Mouse (Mus musculus) C2C12 (cell line): ENCODE data around the gene Scn4a. TPM values are rescaled to one million over a fixed set of nuclear protein-coding genes. Genes with fewer than 3 reads are reported as not detected.

Experiments
- H3K27me3 ChIP-seq: one replicate; pipeline ENCODE4 v1.6.1; 2011; ENCODE audit not compliant: control insufficient read depth, insufficient read depth, insufficient read length
- H3K36me3 ChIP-seq: one replicate; pipeline ENCODE4 v1.6.1; 2011; ENCODE audit not compliant: control insufficient read depth, insufficient read depth
- H3K4me3 ChIP-seq: one replicate; pipeline ENCODE4 v1.5.1; 2011; ENCODE audit warnings: mild to moderate bottlenecking, control low read depth; ENCODE audit not compliant: poor library complexity, insufficient read depth, severe bottlenecking
- H3K79me2 ChIP-seq: one replicate; pipeline ENCODE4 v1.6.1; 2011; ENCODE audit not compliant: control insufficient read depth, insufficient read depth
- H3K79me3 ChIP-seq: one replicate; pipeline ENCODE4 v1.6.1; 2011; ENCODE audit warnings: low read depth, control low read depth
- H3ac ChIP-seq: one replicate; pipeline ENCODE3; 2011; ENCODE audit warnings: low read depth; ENCODE audit not compliant: control insufficient read depth, insufficient read length
- CEBPB ChIP-seq: IDR thresholded peaks from one replicate; pipeline ENCODE4 v1.6.1; 2011; ENCODE audit warnings: low read depth, mild to moderate bottlenecking, control low read depth, moderate library complexity
- CTCF ChIP-seq: IDR thresholded peaks from one replicate; pipeline ENCODE4 v1.5.1; 2011; ENCODE audit not compliant: control insufficient read depth, insufficient read depth, insufficient read length
- FOSL1 ChIP-seq: IDR thresholded peaks from one replicate; pipeline ENCODE4 v1.8.0; 2011; ENCODE audit warnings: mild to moderate bottlenecking, low read length; ENCODE audit not compliant: poor library complexity, insufficient read depth, severe bottlenecking
- MAX ChIP-seq: IDR thresholded peaks from one replicate; pipeline ENCODE4 v1.6.1; 2011; ENCODE audit warnings: mild to moderate bottlenecking, control low read depth
- MYOD1 ChIP-seq: IDR thresholded peaks from one replicate; pipeline ENCODE4 v1.6.1; 2011; ENCODE audit warnings: low read depth; ENCODE audit not compliant: control insufficient read depth, insufficient read length
- MYOG ChIP-seq: IDR thresholded peaks from one replicate; pipeline ENCODE4 v1.6.1; 2011; ENCODE audit not compliant: control insufficient read depth, insufficient read length; ENCODE audit errors: extremely low read depth
- USF1 ChIP-seq: IDR thresholded peaks from one replicate; pipeline ENCODE4 v1.6.1; 2011; ENCODE audit warnings: low read depth, mild to moderate bottlenecking, control low read depth, moderate library complexity
- polyA plus RNA-seq: library from polyadenylated mRNA; unstranded; fragments of >200 nt; fragmentation: generic; extraction: Trizol; gene quantifications from one replicate; pipeline ENCODE4 v1.2.1, GENCODE M21; 2012; ENCODE audit warnings: missing spikeins

The Scn4a gene
- polyA plus RNA-seq, 1 experiment = 0.02 TPM

DNA sequence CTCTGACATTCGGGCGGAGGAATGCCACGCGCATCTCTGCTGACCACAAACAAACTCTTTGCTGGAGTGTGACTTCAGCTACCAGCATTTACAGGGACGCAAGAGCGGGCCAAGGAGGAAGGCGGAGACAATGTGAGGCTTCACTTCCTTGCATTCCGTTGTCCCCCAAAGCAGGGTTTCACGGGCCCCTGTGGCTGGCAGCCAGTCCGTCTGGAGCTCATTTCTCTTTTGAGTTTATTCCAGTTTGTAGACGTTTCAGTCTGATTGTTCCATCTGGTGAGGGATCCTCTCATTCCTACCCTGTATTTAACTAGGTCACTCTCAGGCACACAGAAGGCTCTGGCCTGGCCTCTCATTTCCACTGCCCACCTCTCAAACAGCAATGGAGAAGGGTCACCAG is 66.1 kb downstream of the Scn4a start:
- H3K36me3 ChIP-seq = no peaks in the 10 kb centered on the region
- no peak overlapping the region for H3K4me3 ChIP-seq
- H3K79me2 ChIP-seq = no peaks in the 10 kb centered on the region
- H3ac ChIP-seq = no peak overlapping the region
- TF ChIP-seq MAX = no peak
- TF ChIP-seq CTCF = no peak
- no peak for TF ChIP-seq FOSL1
- TF ChIP-seq USF1 = no peak
- TF ChIP-seq MYOD1 = no peak
- no peak for TF ChIP-seq CEBPB
- TF ChIP-seq MYOG = no peak
- H3K79me3 ChIP-seq = no peaks in the 10 kb centered on the region
- no peaks in the 10 kb centered on the region for H3K27me3 ChIP-seq

DNA sequence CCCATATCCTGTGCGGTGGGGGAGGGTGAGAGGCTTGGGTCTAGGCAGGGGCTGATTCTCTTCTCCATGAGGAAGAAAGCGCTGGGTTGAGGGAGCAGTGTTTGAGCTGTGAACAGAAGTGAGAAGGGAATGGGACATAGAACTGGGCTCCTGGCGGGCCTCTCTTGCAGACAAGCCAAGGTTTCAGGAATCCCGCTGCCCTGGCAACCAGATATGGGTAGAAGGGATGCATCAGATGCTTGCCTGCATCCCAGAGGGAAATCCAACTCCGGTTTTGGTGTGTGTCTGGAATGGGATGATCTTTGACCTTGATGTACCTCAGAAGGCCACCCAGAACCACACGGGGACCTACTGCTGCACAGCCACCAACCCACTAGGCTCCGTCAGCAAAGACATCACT is 66.9 kb downstream of the Scn4a start:
- no peak for TF ChIP-seq MYOD1
- no peak for TF ChIP-seq FOSL1
- no peak for TF ChIP-seq CTCF
- no peak for TF ChIP-seq USF1
- no peak for TF ChIP-seq MAX
- TF ChIP-seq CEBPB = no peak
- no peak for TF ChIP-seq MYOG
- Histone ChIP-seq H3K79me2 (no peaks in the 10 kb centered on the region), H3K27me3 (no peaks in the 10 kb centered on the region), H3ac (no peak overlapping the region), H3K4me3 (no peak overlapping the region), H3K79me3 (no peaks in the 10 kb centered on the region), H3K36me3 (no peaks in the 10 kb centered on the region)

DNA sequence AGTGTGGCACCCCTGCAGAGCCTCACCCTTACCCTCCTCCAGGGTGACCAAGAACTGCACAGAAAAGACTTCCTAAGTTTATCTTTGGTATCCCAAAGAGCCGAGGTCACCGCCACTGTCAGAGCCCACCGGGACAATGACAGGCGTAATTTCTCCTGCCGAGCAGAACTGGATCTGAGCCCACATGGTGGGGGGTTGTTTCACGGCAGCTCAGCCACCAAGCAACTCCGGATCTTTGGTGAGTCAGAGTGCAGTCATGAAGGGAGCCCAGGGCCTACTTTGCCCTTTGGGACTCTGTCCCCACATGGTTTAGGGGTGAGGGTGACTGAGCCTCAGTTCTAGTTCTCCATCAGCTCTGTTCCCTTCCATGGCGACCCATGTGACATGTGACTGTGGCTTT is 69.0 kb downstream of the Scn4a start:
- H3K27me3 ChIP-seq = no peaks in the 10 kb centered on the region
- H3ac ChIP-seq = no peak overlapping the region
- TF ChIP-seq CEBPB (no peak), USF1 (peak; percentile 3), FOSL1 (peak; percentile 8), CTCF (no peak), MYOG (no peak), MYOD1 (no peak), MAX (peak; percentile 13)
- no peaks in the 10 kb centered on the region for H3K36me3 ChIP-seq
- no peak overlapping the region for H3K4me3 ChIP-seq
- no peaks in the 10 kb centered on the region for H3K79me3 ChIP-seq
- no peaks in the 10 kb centered on the region for H3K79me2 ChIP-seq

DNA sequence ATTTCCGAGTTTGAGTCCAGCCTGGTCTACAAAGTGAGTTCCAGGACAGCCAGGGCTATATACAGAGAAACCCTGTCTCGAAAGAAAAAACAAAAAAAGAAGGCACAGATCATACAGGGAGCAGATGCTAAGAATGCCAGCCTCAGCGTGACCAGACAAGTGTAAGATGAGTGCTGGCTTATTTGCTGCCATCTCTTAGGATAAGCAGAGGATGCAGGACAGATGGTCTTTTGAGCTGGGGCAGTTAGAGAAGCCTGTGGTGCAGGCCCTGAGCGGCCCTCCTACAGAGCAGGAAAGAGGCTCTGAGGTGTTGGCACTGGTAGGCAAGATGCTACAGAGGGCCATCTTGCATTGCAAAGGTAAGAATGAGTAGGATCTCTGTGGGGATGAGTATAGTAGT is 69.7 kb downstream of the Scn4a start:
- no peaks in the 10 kb centered on the region for H3K79me3 ChIP-seq
- H3K27me3 ChIP-seq = no peaks in the 10 kb centered on the region
- no peak overlapping the region for H3K4me3 ChIP-seq
- H3ac ChIP-seq = no peak overlapping the region
- H3K79me2 ChIP-seq = no peaks in the 10 kb centered on the region
- H3K36me3 ChIP-seq = no peaks in the 10 kb centered on the region
- no peak for TF ChIP-seq USF1
- no peak for TF ChIP-seq CEBPB
- TF ChIP-seq CTCF = no peak
- no peak for TF ChIP-seq MYOD1
- no peak for TF ChIP-seq FOSL1
- TF ChIP-seq MYOG = no peak
- no peak for TF ChIP-seq MAX

DNA sequence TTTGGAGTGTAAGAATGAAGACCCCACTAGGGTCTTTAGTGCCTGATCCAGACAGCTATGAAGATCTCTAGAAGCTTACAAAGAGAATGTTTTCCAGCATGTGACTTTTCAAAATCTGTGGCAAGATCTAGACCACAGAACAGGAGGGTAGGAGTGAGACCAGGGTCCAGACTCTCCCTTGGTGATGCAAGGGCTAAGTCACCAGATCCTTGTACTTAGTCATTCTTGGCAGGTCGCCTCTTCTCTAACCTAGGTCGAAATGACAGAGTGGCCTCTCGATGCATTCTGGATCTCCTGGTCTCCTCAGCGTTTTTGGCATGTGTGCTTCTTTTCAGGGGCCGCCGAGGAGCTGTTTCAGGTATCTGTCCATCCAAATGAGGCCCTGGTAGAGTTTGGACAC is 70.6 kb downstream of the Scn4a start:
- Histone ChIP-seq H3K79me3 (no peaks in the 10 kb centered on the region), H3K27me3 (no peaks in the 10 kb centered on the region), H3K36me3 (no peaks in the 10 kb centered on the region), H3K4me3 (no peak overlapping the region), H3ac (no peak overlapping the region), H3K79me2 (no peaks in the 10 kb centered on the region)
- no peak for TF ChIP-seq MYOD1
- TF ChIP-seq USF1 = peak; percentile 11
- TF ChIP-seq MAX = no peak
- no peak for TF ChIP-seq FOSL1

DNA sequence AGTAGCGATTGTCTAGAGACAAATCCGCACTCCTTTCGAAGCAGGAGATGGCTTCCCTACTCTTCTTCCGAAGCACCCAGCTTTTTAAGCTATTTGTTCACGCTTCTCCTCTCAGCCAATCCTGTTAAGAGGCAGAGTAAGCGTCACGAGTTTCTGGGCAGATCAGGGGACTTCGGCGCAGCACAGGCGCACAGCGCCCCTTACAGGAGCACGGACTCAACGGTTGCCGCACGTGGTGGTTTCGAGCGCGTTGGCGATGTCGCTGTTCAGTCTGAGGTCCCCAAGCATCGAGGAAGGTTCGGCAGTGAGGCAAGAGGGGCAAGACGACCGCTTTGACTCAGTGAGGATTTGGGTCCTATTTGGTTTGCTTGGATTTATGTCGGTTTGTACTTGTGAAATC is 76.6 kb downstream of the Scn4a start, which contains the start of gene Tcam1:
Gene Tcam1, plus strand, starts transcription at position 219 of the 400 bp plus-strand sequence.
- TF ChIP-seq MYOD1 (no peak), MAX (peak; percentile 88), CEBPB (no peak), MYOG (no peak), CTCF (peak; percentile 94), USF1 (peak; percentile 27), FOSL1 (no peak)
- Histone ChIP-seq H3K27me3 (no peaks in the 10 kb centered on the region), H3K4me3 (no peak within 1 kb of the TSS)

More for the DNA sequence above, 76.6 kb downstream of the Scn4a start, which contains the start of gene Tcam1:
- Histone ChIP-seq H3K79me3 (peaks cover 8% of the 10 kb centered on the region), H3K36me3 (no peaks in the 10 kb centered on the region), H3ac (no peak within 1 kb of the TSS), H3K79me2 (peaks cover 11% of the 10 kb centered on the region)
